Mouse (Mus musculus): ENCODE measurements around the gene Trim31. TPM values are rescaled to one million over a fixed set of nuclear protein-coding genes. Genes with fewer than 3 reads are reported as not detected.

Gene Trim31
- polyA plus RNA-seq, 1 experiment from 2014 or later: not detected

- Histone ChIP-seq H3K4me1 (replicated peaks; ENCODE audit: control insufficient read depth, insufficient read depth, low read length) (no peaks in the 10 kb centered on the region), H3K4me3 (ENCODE audit: low read depth, low read length) (no peak overlapping the region), H3K4me2 (no peak overlapping the region), H3K27ac (ENCODE audit: low read depth, low read length) (no peak overlapping the region), H3K9ac (ENCODE audit: low read depth, low read length) (no peak overlapping the region), H3K36me3 (ENCODE audit: control insufficient read depth, insufficient read depth, low read length) (no peaks in the 10 kb centered on the region), H3K9me3 (ENCODE audit: control insufficient read depth, low read length) (no peaks in the 10 kb centered on the region), H3K27me3 (replicated peaks; ENCODE audit: control insufficient read depth, insufficient read depth, low read length) (peaks cover 17% of the 10 kb centered on the region; the same call in 1 of the 2 replicates)
- ATAC-seq (replicated peaks; ENCODE audit: low FRiP score): no peak
- DNase-seq (ENCODE audit: low spot score): no peak
- WGBS: 44% methylated on average over 1 of the region's 1 CpGs
Measured at GRCm38 (mm10) chr17:36900691-36901090, 2.8 kb downstream of the Trim31 start.

- Histone ChIP-seq H3K27me3 (replicated peaks; ENCODE audit: control insufficient read depth, insufficient read depth, low read length) (peaks cover 7% of the 10 kb centered on the region; the same call in 1 of the 2 replicates), H3K9ac (ENCODE audit: low read depth, low read length) (no peak overlapping the region), H3K27ac (ENCODE audit: low read depth, low read length) (no peak overlapping the region), H3K4me3 (ENCODE audit: low read depth, low read length) (no peak overlapping the region), H3K36me3 (ENCODE audit: control insufficient read depth, insufficient read depth, low read length) (no peaks in the 10 kb centered on the region), H3K9me3 (ENCODE audit: control insufficient read depth, low read length) (no peaks in the 10 kb centered on the region), H3K4me1 (replicated peaks; ENCODE audit: control insufficient read depth, insufficient read depth, low read length) (no peaks in the 10 kb centered on the region), H3K4me2 (no peak overlapping the region)
- WGBS: 61% methylated on average over 3 of the region's 3 CpGs
- no peak for ATAC-seq (replicated peaks; ENCODE audit: low FRiP score)
- DNase-seq (ENCODE audit: low spot score): no peak
Measured at GRCm38 (mm10) chr17:36903651-36904050, 5.7 kb downstream of the Trim31 start.

GRCm38 (mm10) chr17:36908235-36908634 is 10.3 kb downstream of the Trim31 start:
- no peak overlapping the region for H3K27ac ChIP-seq (ENCODE audit: low read depth, low read length)
- WGBS: 46% methylated on average over 1 of the region's 1 CpGs
- H3K4me3 ChIP-seq (ENCODE audit: low read depth, low read length): no peak overlapping the region
- DNase-seq (ENCODE audit: low spot score): no peak
- no peak overlapping the region for H3K9ac ChIP-seq (ENCODE audit: low read depth, low read length)
- no peaks in the 10 kb centered on the region for H3K36me3 ChIP-seq (ENCODE audit: control insufficient read depth, insufficient read depth, low read length)
- no peak for ATAC-seq (replicated peaks; ENCODE audit: low FRiP score)
- no peaks in the 10 kb centered on the region for H3K9me3 ChIP-seq (ENCODE audit: control insufficient read depth, low read length)
- H3K4me2 ChIP-seq: no peak overlapping the region
- peaks cover 5% of the 10 kb centered on the region; the same call in 1 of the 2 replicates for H3K27me3 ChIP-seq (replicated peaks; ENCODE audit: control insufficient read depth, insufficient read depth, low read length)
- no peaks in the 10 kb centered on the region for H3K4me1 ChIP-seq (replicated peaks; ENCODE audit: control insufficient read depth, insufficient read depth, low read length)

GRCm38 (mm10) chr17:36909802-36910201 is 11.9 kb downstream of the Trim31 start:
- no peak for DNase-seq (ENCODE audit: low spot score)
- no peak overlapping the region for H3K4me2 ChIP-seq
- H3K4me1 ChIP-seq (replicated peaks; ENCODE audit: control insufficient read depth, insufficient read depth, low read length): no peaks in the 10 kb centered on the region
- H3K9ac ChIP-seq (ENCODE audit: low read depth, low read length): no peak overlapping the region
- no peaks in the 10 kb centered on the region for H3K36me3 ChIP-seq (ENCODE audit: control insufficient read depth, insufficient read depth, low read length)
- no peak for ATAC-seq (replicated peaks; ENCODE audit: low FRiP score)
- no peaks in the 10 kb centered on the region for H3K9me3 ChIP-seq (ENCODE audit: control insufficient read depth, low read length)
- H3K27ac ChIP-seq (ENCODE audit: low read depth, low read length): no peak overlapping the region
- WGBS: 52% methylated on average over 4 of the region's 4 CpGs
- H3K27me3 ChIP-seq (replicated peaks; ENCODE audit: control insufficient read depth, insufficient read depth, low read length): peaks cover 5% of the 10 kb centered on the region; the same call in 1 of the 2 replicates
- H3K4me3 ChIP-seq (ENCODE audit: low read depth, low read length): no peak overlapping the region

GRCm38 (mm10) chr17:36912031-36912430 is 14.1 kb downstream of the Trim31 start:
- ATAC-seq (replicated peaks; ENCODE audit: low FRiP score) (no peak), DNase-seq (ENCODE audit: low spot score) (no peak)
- Histone ChIP-seq H3K9me3 (ENCODE audit: control insufficient read depth, low read length) (no peaks in the 10 kb centered on the region), H3K4me1 (replicated peaks; ENCODE audit: control insufficient read depth, insufficient read depth, low read length) (no peaks in the 10 kb centered on the region), H3K36me3 (ENCODE audit: control insufficient read depth, insufficient read depth, low read length) (no peaks in the 10 kb centered on the region), H3K27me3 (replicated peaks; ENCODE audit: control insufficient read depth, insufficient read depth, low read length) (peaks cover 6% of the 10 kb centered on the region; the same call in 1 of the 2 replicates), H3K27ac (ENCODE audit: low read depth, low read length) (no peak overlapping the region), H3K9ac (ENCODE audit: low read depth, low read length) (no peak overlapping the region), H3K4me2 (no peak overlapping the region), H3K4me3 (ENCODE audit: low read depth, low read length) (no peak overlapping the region)
- WGBS: 48% methylated on average over 2 of the region's 2 CpGs

- 23% methylated on average over 2 of the region's 2 CpGs for WGBS
- Histone ChIP-seq H3K36me3 (ENCODE audit: control insufficient read depth, insufficient read depth, low read length) (no peaks in the 10 kb centered on the region), H3K27me3 (replicated peaks; ENCODE audit: control insufficient read depth, insufficient read depth, low read length) (peaks cover 6% of the 10 kb centered on the region; the same call in 1 of the 2 replicates), H3K9ac (ENCODE audit: low read depth, low read length) (no peak overlapping the region), H3K4me1 (replicated peaks; ENCODE audit: control insufficient read depth, insufficient read depth, low read length) (no peaks in the 10 kb centered on the region), H3K27ac (ENCODE audit: low read depth, low read length) (no peak overlapping the region), H3K4me3 (ENCODE audit: low read depth, low read length) (no peak overlapping the region), H3K9me3 (ENCODE audit: control insufficient read depth, low read length) (no peaks in the 10 kb centered on the region), H3K4me2 (no peak overlapping the region)
- ATAC-seq (replicated peaks; ENCODE audit: low FRiP score): no peak
- DNase-seq (ENCODE audit: low spot score): no peak
Measured at GRCm38 (mm10) chr17:36914108-36914507, 16.2 kb downstream of the Trim31 start.

GRCm38 (mm10) chr17:36915076-36915475 is 17.2 kb downstream of the Trim31 start:
- Histone ChIP-seq H3K4me1 (replicated peaks; ENCODE audit: control insufficient read depth, insufficient read depth, low read length) (no peaks in the 10 kb centered on the region), H3K27me3 (replicated peaks; ENCODE audit: control insufficient read depth, insufficient read depth, low read length) (peaks cover 4% of the 10 kb centered on the region; the same call in 1 of the 2 replicates), H3K27ac (ENCODE audit: low read depth, low read length) (no peak overlapping the region), H3K36me3 (ENCODE audit: control insufficient read depth, insufficient read depth, low read length) (no peaks in the 10 kb centered on the region), H3K9ac (ENCODE audit: low read depth, low read length) (no peak overlapping the region), H3K4me3 (ENCODE audit: low read depth, low read length) (no peak overlapping the region), H3K4me2 (no peak overlapping the region), H3K9me3 (ENCODE audit: control insufficient read depth, low read length) (no peaks in the 10 kb centered on the region)
- WGBS: 11% methylated on average over 9 of the region's 9 CpGs
- DNase-seq (ENCODE audit: low spot score) (peak; percentile 43), ATAC-seq (replicated peaks; ENCODE audit: low FRiP score) (no peak)

- ATAC-seq (replicated peaks; ENCODE audit: low FRiP score) (no peak), DNase-seq (ENCODE audit: low spot score) (no peak)
- H3K27ac ChIP-seq (ENCODE audit: low read depth, low read length): no peak overlapping the region
- H3K36me3 ChIP-seq (ENCODE audit: control insufficient read depth, insufficient read depth, low read length): no peaks in the 10 kb centered on the region
- H3K9me3 ChIP-seq (ENCODE audit: control insufficient read depth, low read length): no peaks in the 10 kb centered on the region
- peaks cover 4% of the 10 kb centered on the region; the same call in 1 of the 2 replicates for H3K27me3 ChIP-seq (replicated peaks; ENCODE audit: control insufficient read depth, insufficient read depth, low read length)
- no peak overlapping the region for H3K4me2 ChIP-seq
- no peak overlapping the region for H3K4me3 ChIP-seq (ENCODE audit: low read depth, low read length)
- 53% methylated on average over 15 of the region's 15 CpGs for WGBS
- no peak overlapping the region for H3K9ac ChIP-seq (ENCODE audit: low read depth, low read length)
- H3K4me1 ChIP-seq (replicated peaks; ENCODE audit: control insufficient read depth, insufficient read depth, low read length): no peaks in the 10 kb centered on the region
Measured at GRCm38 (mm10) chr17:36920239-36920638, 22.3 kb downstream of the Trim31 start.

GRCm38 (mm10) chr17:36922715-36923114 is 24.8 kb downstream of the Trim31 start:
- Histone ChIP-seq H3K9ac (ENCODE audit: low read depth, low read length) (no peak overlapping the region), H3K36me3 (ENCODE audit: control insufficient read depth, insufficient read depth, low read length) (no peaks in the 10 kb centered on the region), H3K4me3 (ENCODE audit: low read depth, low read length) (no peak overlapping the region), H3K27me3 (replicated peaks; ENCODE audit: control insufficient read depth, insufficient read depth, low read length) (no peaks in the 10 kb centered on the region; the same call in 1 of the 2 replicates), H3K27ac (ENCODE audit: low read depth, low read length) (no peak overlapping the region), H3K9me3 (ENCODE audit: control insufficient read depth, low read length) (no peaks in the 10 kb centered on the region), H3K4me2 (no peak overlapping the region), H3K4me1 (replicated peaks; ENCODE audit: control insufficient read depth, insufficient read depth, low read length) (no peaks in the 10 kb centered on the region)
- WGBS: 74% methylated on average over 4 of the region's 4 CpGs
- DNase-seq (ENCODE audit: low spot score): no peak
- ATAC-seq (replicated peaks; ENCODE audit: low FRiP score): no peak
